Mouse (Mus musculus): ENCODE data around the gene Ccdc58. TPM values are rescaled to one million over a fixed set of nuclear protein-coding genes. Genes with fewer than 3 reads are reported as not detected.

The Ccdc58 gene
- 24.9 TPM for total RNA-seq (2023)

GRCm38 (mm10) chr16:36071450-36072379, at the start of gene Ccdc58, which contains the start of gene Fam162a:
Ccdc58 (plus strand) TSS chr16:36071685.
Fam162a (minus strand) TSS chr16:36071594.

GRCm38 (mm10) chr16:36040640-36041624, 30.6 kb upstream of the Ccdc58 start, which contains the start of gene Wdr5b:
Wdr5b (plus strand) TSS chr16:36041190.

GRCm38 (mm10) chr16:36131141-36131540, 59.7 kb downstream of the Ccdc58 start, which contains the start of gene Csta1:
Csta1 (minus strand) TSS chr16:36131241.

Other genes starting within 250 kb of the Ccdc58 start
- 54.8 TPM for gene Parp14, start 200.1 kb upstream of the Ccdc58 start, total RNA-seq (2023)
- 49.0 TPM for gene Parp9, start 133.2 kb upstream of the Ccdc58 start, total RNA-seq (2023)
- 44.8 TPM for gene Dtx3l, start 132.5 kb upstream of the Ccdc58 start, total RNA-seq (2023)
- gene Kpna1, start 92.9 kb upstream of the Ccdc58 start, total RNA-seq (2023) = 123 TPM
- gene Wdr5b, start 30.5 kb upstream of the Ccdc58 start, total RNA-seq (2023) = 9.0 TPM
- gene Fam162a, start 91 bp upstream of the Ccdc58 start, total RNA-seq (2023) = 42.8 TPM
- gene Csta1, start 59.6 kb downstream of the Ccdc58 start, total RNA-seq (2023) = not detected
- not detected for gene Stfa2l1, start 85.1 kb downstream of the Ccdc58 start, total RNA-seq (2023)
- gene Gm5483, start 112.5 kb downstream of the Ccdc58 start, total RNA-seq (2023) = not detected
- gene Gm5416, start 138.7 kb downstream of the Ccdc58 start, total RNA-seq (2023) = not detected
- gene 2010005H15Rik, start 149.8 kb downstream of the Ccdc58 start, total RNA-seq (2023) = not detected
- gene Stfa1, start 205.3 kb downstream of the Ccdc58 start, total RNA-seq (2023) = not detected